Mouse (Mus musculus) MEL (cell line): ENCODE results near the gene Lsm8. TPM values are rescaled to one million over a fixed set of nuclear protein-coding genes. Genes with fewer than 3 reads are reported as not detected.

Experiments
- DNase-seq: peaks from one replicate; pipeline ENCODE4 v3.0.0; 2011; ENCODE audit warnings: low read depth, low spot score
- H3K27ac ChIP-seq: 2 replicates; pipeline ENCODE4 v1.5.1; 2012; ENCODE audit warnings: low read depth, mild to moderate bottlenecking, control low read depth, low read length, moderate library complexity; ENCODE audit not compliant: control insufficient read depth
- H3K27me3 ChIP-seq, 2 experiments: fragments of 150-350 bp in 1 of 2; sonication (generic) in 1 of 2; 2 replicates each; pipeline ENCODE4 v1.6.1; 2012; ENCODE audit warnings: low read length in 2 of 2, mild to moderate bottlenecking in 2 of 2, improper control_type of control experiment in 1 of 2, moderate library complexity in 1 of 2; ENCODE audit not compliant: insufficient read depth in 2 of 2, control insufficient read depth in 1 of 2
- H3K36me3 ChIP-seq, 2 experiments: 2 replicates each; pipeline ENCODE4 v1.6.1; 2012 to 2014; ENCODE audit warnings: low read length in 2 of 2, improper control_type of control experiment in 1 of 2, inconsistent platforms in 1 of 2, mild to moderate bottlenecking in 1 of 2; ENCODE audit not compliant: insufficient read depth in 2 of 2, control insufficient read depth in 1 of 2
- H3K4me1 ChIP-seq, 2 experiments: fragments of 150-350 bp in 1 of 2; sonication (generic) in 1 of 2; 2 replicates each; pipeline ENCODE4 v1.6.1; 2012; ENCODE audit warnings: low read length in 2 of 2, improper control_type of control experiment in 1 of 2, mild to moderate bottlenecking in 1 of 2; ENCODE audit not compliant: insufficient read depth in 2 of 2, control insufficient read depth in 1 of 2
- H3K4me3 ChIP-seq, 2 experiments: fragments of 150-350 bp in 1 of 2; sonication (generic) in 1 of 2; 2 replicates each; pipeline ENCODE4 v1.5.1; 2012; ENCODE audit warnings: low read depth in 2 of 2, low read length in 2 of 2, mild to moderate bottlenecking in 2 of 2, moderate library complexity in 2 of 2, control low read depth in 1 of 2, improper control_type of control experiment in 1 of 2; ENCODE audit not compliant: control insufficient read depth in 1 of 2, insufficient read depth in 1 of 2
- H3K79me2 ChIP-seq: 2 replicates; pipeline ENCODE4 v1.6.1; 2012; ENCODE audit warnings: mild to moderate bottlenecking, low read length, moderate library complexity; ENCODE audit not compliant: control insufficient read depth, poor library complexity, insufficient read depth
- H3K9ac ChIP-seq: 2 replicates; pipeline ENCODE4 v1.6.1; 2012; ENCODE audit warnings: low read depth, mild to moderate bottlenecking, control low read depth, low read length, moderate library complexity; ENCODE audit not compliant: control insufficient read depth, poor library complexity, severe bottlenecking
- H3K9me3 ChIP-seq: fragments of 150-350 bp; sonication (generic); replicated peaks from 2 replicates; pipeline ENCODE4 v1.6.1; 2012; ENCODE audit warnings: mild to moderate bottlenecking, low read length, improper control_type of control experiment, moderate library complexity; ENCODE audit not compliant: insufficient read depth
- CTCF ChIP-seq, 3 experiments: IDR thresholded peaks in 2 of 3; conservative IDR thresholded peaks in 1 of 3; 2 replicates each; pipeline ENCODE4 v1.5.1; 2011 to 2012; ENCODE audit warnings: low read length in 3 of 3, low read depth in 2 of 3, mild to moderate bottlenecking in 2 of 3, improper control_type of control experiment in 1 of 3, inconsistent platforms in 1 of 3, mixed read lengths in 1 of 3, moderate library complexity in 1 of 3; ENCODE audit not compliant: control insufficient read depth in 1 of 3, insufficient read depth in 1 of 3, poor library complexity in 1 of 3, severe bottlenecking in 1 of 3
- ELF1 ChIP-seq: IDR thresholded peaks from 2 replicates; pipeline ENCODE4 v1.6.1; 2014; ENCODE audit warnings: low read depth, mild to moderate bottlenecking, inconsistent platforms, low read length, improper control_type of control experiment, moderate library complexity
- EP300 ChIP-seq, 2 experiments: IDR thresholded peaks; 2 replicates each; pipeline ENCODE4 v1.6.1; 2011; ENCODE audit warnings: improper control_type of control experiment in 2 of 2, low read length in 2 of 2, low read depth in 1 of 2, mild to moderate bottlenecking in 1 of 2
- MAFK ChIP-seq: IDR thresholded peaks from 2 replicates; pipeline ENCODE4 v1.6.1; 2011; ENCODE audit warnings: low read depth, mild to moderate bottlenecking, low read length, improper control_type of control experiment, borderline replicate concordance
- MAX ChIP-seq: IDR thresholded peaks from 2 replicates; pipeline ENCODE4 v1.6.1; 2011; ENCODE audit warnings: low read length, improper control_type of control experiment
- MAZ ChIP-seq: IDR thresholded peaks from 2 replicates; pipeline ENCODE4 v1.6.1; 2012; ENCODE audit warnings: low read depth, mild to moderate bottlenecking, inconsistent platforms, low read length, improper control_type of control experiment
- MYB ChIP-seq: IDR thresholded peaks from 2 replicates; pipeline ENCODE4 v1.6.1; 2011; ENCODE audit warnings: mild to moderate bottlenecking, low read depth, low read length, improper control_type of control experiment
- NRF1 ChIP-seq: IDR thresholded peaks from 2 replicates; pipeline ENCODE4 v1.6.1; 2014; ENCODE audit warnings: low read depth, mild to moderate bottlenecking, inconsistent platforms, low read length, improper control_type of control experiment, moderate library complexity; ENCODE audit not compliant: poor library complexity, insufficient read depth, severe bottlenecking
- POLR2A ChIP-seq, 2 experiments: IDR thresholded peaks; 2 replicates each; pipeline ENCODE4 v1.6.1; 2011 to 2012; ENCODE audit warnings: low read length in 2 of 2, mild to moderate bottlenecking in 2 of 2, control low read depth in 1 of 2, improper control_type of control experiment in 1 of 2, low read depth in 1 of 2, moderate library complexity in 1 of 2; ENCODE audit not compliant: control insufficient read depth in 1 of 2, insufficient read depth in 1 of 2, poor library complexity in 1 of 2
- RCOR1 ChIP-seq: IDR thresholded peaks from 2 replicates; pipeline ENCODE4 v1.6.1; 2012; ENCODE audit warnings: low read depth, mild to moderate bottlenecking, inconsistent platforms, low read length, improper control_type of control experiment
- SMC3 ChIP-seq: IDR thresholded peaks from 2 replicates; pipeline ENCODE4 v1.6.1; 2011; ENCODE audit warnings: low read depth, low read length, improper control_type of control experiment
- TAL1 ChIP-seq: IDR thresholded peaks from 2 replicates; pipeline ENCODE4 v1.6.1; 2012; ENCODE audit warnings: mild to moderate bottlenecking, inconsistent platforms, low read length, moderate library complexity, mixed read lengths
- TBP ChIP-seq: IDR thresholded peaks from 2 replicates; pipeline ENCODE4 v1.8.0; 2011; ENCODE audit warnings: low read depth, low read length, improper control_type of control experiment
- USF1 ChIP-seq: IDR thresholded peaks from 2 replicates; pipeline ENCODE4 v1.6.1; 2014; ENCODE audit warnings: low read depth, mild to moderate bottlenecking, inconsistent platforms, low read length, improper control_type of control experiment, moderate library complexity
- ZMIZ1 ChIP-seq: IDR thresholded peaks from 2 replicates; pipeline ENCODE4 v1.6.1; 2012; ENCODE audit warnings: low read depth, mild to moderate bottlenecking, inconsistent platforms, low read length, improper control_type of control experiment, moderate library complexity
- polyA plus RNA-seq, 2 experiments: library from polyadenylated mRNA; stranded (reverse) in 1 of 2; unstranded in 1 of 2; fragments of >175 nt in 1 of 2; fragments of >200 nt in 1 of 2; gene quantifications; 2 replicates each; pipeline versions ENCODE4 v1.2.1 to v1.2.4; 2012; ENCODE audit warnings: low replicate concordance in 2 of 2, low read depth in 1 of 2; ENCODE audit not compliant: insufficient read length in 2 of 2, insufficient read depth in 1 of 2, missing spikeins in 1 of 2
- total RNA-seq: library from RNA; depleted of rRNA; stranded (reverse); fragments of 300-350 nt; gene quantifications from 2 replicates; pipeline ENCODE4 v1.2.3, GENCODE M21; 2012

Lsm8 gene
- total and polyA plus RNA-seq, 3 experiments: 106 to 111 TPM; not detected in 1

GRCm38 (mm10) chr6:18848702-18849061 is 303 bp downstream of the Lsm8 start:
- TF ChIP-seq ZMIZ1 (peak; percentile 11; the same call in 1 of the 2 replicates), CTCF (IDR thresholded peaks at IDR 0.05 in 2 of 3, conservative IDR thresholded peaks at IDR 0.05 in 1 of 3; ENCODE audit: control insufficient read depth in 1 of 3, insufficient read depth in 1 of 3, low read depth in 2 of 3, low read length in 3 of 3, poor library complexity in 1 of 3, severe bottlenecking in 1 of 3) (no peak)
- peak overlapping the region; percentile 62 for H3K27ac ChIP-seq
- peaks cover 0 to 17% of the 10 kb centered on the region in 2 experiments for H3K36me3 ChIP-seq
- peak overlapping the region; percentile 76 to 97 for H3K4me3 ChIP-seq
- peaks cover 2 to 3% of the 10 kb centered on the region in 2 experiments; a peak in 2 of 4 replicates for H3K4me1 ChIP-seq
- peaks cover 12% of the 10 kb centered on the region for H3K79me2 ChIP-seq
- no peak for DNase-seq
- H3K27me3 ChIP-seq: no peaks in the 10 kb centered on the region
- H3K9ac ChIP-seq: peak overlapping the region; percentile 86
- no peaks in the 10 kb centered on the region for H3K9me3 ChIP-seq

GRCm38 (mm10) chr6:18855323-18855722 is 6.9 kb downstream of the Lsm8 start:
- Histone ChIP-seq H3K36me3 (peaks cover 5 to 6% of the 10 kb centered on the region in 2 experiments), H3K4me3 (no peak overlapping the region)

DNA sequence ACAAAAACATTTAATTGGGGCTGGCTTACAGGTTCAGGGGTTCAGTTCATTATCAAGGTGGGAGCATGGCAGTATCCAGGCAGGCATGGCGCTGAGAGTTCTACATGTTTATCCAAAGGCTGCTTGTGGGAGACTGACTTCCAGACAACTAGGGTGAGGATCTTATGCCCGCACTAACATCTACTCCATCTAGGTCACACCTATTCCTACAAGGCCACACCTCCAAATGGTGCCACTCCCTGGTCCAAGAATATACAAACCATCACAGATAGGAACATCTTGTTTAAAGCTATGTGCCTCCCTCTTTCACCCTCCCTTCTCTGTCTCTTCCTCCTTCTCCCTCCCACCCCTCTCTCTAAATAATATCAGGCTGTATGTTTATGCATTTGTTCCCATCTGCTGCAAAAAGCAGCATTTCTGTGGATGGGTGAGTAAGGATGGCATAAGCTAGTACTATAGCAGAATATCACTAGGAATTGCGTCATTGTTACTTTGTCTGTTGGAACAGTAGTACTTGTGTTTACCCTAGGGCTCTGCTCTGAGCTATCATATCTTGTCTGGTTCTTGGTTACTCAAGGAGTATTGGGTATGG is 8.2 kb downstream of the Lsm8 start:
- TF ChIP-seq RCOR1 (no peak), TAL1 (no peak)
- Histone ChIP-seq H3K27ac (no peak overlapping the region), H3K79me2 (no peaks in the 10 kb centered on the region; the same call in 1 of the 2 replicates), H3K36me3 (peaks cover under 1 to 6% of the 10 kb centered on the region in 2 experiments), H3K9ac (no peak overlapping the region), H3K4me1 (no peaks in the 10 kb centered on the region), H3K9me3 (no peaks in the 10 kb centered on the region), H3K4me3 (no peak overlapping the region), H3K27me3 (no peaks in the 10 kb centered on the region)
- DNase-seq: no peak

More at GRCm38 (mm10) chr6:18855323-18855722, 6.9 kb downstream of the Lsm8 start:
- no peaks in the 10 kb centered on the region for H3K27me3 ChIP-seq
- no peak for DNase-seq
- H3K4me1 ChIP-seq: no peaks in the 10 kb centered on the region
- no peaks in the 10 kb centered on the region; the same call in 1 of the 2 replicates for H3K79me2 ChIP-seq
- H3K27ac ChIP-seq: no peak overlapping the region
- TF ChIP-seq USF1 (no peak), MYB (no peak), EP300 (IDR thresholded peaks at IDR 0.05; ENCODE audit: low read depth in 1 of 2, low read length in 2 of 2) (no peak), MAX (no peak), MAZ (no peak), TBP (no peak), NRF1 (no peak), SMC3 (no peak), ELF1 (no peak), POLR2A (IDR thresholded peaks at IDR 0.05; ENCODE audit: control insufficient read depth in 1 of 2, insufficient read depth in 1 of 2, low read depth in 1 of 2, low read length in 2 of 2, poor library complexity in 1 of 2) (no peak), MAFK (no peak), CTCF (IDR thresholded peaks at IDR 0.05 in 2 of 3, conservative IDR thresholded peaks at IDR 0.05 in 1 of 3; ENCODE audit: control insufficient read depth in 1 of 3, insufficient read depth in 1 of 3, low read depth in 2 of 3, low read length in 3 of 3, poor library complexity in 1 of 3, severe bottlenecking in 1 of 3) (no peak), ZMIZ1 (no peak)
- no peaks in the 10 kb centered on the region for H3K9me3 ChIP-seq
- no peak overlapping the region for H3K9ac ChIP-seq
